Mouse (Mus musculus) frontal cortex, postnatal 25 days (tissue): ENCODE results near the gene Oasl2.
"Not testable (repeated sequence)": the region's sequence is repeated elsewhere in the genome, so short reads cannot be mapped to it uniquely, and the experiment has no call there.

Source experiments
- DNase-seq, 2 experiments: peaks; one replicate each; pipeline ENCODE4 v3.0.0; 2022; ENCODE audit warnings: low spot score in 2 of 2

The Oasl2 gene

DNA sequence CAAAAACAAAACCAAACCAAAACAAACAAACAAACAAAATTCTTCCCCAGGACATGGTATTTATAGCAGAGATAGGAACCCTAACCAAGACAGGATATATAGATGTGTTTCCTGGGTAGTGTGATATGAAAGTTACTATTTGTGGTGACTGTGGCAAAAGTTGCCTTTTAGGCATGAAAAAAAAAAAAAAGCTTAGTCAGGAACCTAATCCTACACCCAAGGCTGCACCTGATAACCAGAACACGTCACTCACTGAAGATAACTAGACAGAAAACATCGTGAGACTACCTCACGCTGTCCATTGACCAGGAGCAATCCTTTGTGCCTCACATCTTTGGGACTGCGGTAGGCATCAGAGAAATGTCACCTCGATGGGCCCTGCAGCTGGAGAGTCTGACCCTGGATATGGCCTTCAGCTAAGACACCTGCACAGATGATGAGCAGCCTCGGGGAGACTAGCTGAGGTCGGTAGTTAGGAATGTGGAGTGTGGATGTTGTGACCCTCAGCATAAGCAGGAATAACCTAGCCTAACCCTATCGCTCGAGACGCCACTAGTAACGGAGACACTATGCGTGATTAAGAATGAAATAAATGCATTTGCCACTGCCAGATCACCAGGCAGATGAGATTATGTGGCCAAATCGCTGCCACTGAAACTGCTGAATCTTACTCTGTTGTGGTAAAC lies at the start of gene Oasl2:
Gene Oasl2, plus strand, starts transcription at position 249 of the 686 bp plus-strand sequence.
- DNase-seq = no peak

DNA sequence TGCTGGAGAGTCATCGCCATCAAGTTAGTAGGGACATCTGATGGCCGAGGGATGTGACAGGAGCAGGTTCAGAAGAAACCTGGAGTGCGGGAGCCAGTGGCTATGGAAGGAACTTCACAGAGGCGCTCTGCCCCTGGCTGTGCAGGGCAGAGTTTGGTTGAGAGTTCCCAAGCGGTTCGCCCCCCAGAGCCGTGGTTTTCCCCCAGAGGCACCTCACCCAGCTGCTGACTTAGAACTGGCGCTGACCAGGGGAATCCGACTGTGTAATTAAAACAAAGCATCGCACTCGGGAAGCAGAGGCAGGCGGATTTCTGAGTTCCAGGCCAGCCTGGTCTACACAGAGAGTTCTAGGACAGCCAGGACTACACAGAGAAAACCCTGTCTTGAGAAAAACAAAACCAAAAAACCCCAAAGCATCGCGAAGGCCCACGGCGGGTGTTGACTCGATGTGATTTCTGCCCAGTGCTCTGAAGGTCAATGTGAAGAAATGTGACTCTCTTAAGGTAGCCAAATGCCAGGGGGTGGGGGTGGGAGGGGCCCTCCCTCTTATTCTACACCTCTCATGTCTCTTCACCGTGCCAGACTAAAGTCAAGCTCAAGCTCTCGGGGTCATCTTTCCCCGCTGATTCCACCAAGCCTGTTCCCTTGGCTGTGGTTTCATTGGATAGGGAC lies 45.0 kb upstream of the Oasl2 start:
- DNase-seq = no peak

DNA sequence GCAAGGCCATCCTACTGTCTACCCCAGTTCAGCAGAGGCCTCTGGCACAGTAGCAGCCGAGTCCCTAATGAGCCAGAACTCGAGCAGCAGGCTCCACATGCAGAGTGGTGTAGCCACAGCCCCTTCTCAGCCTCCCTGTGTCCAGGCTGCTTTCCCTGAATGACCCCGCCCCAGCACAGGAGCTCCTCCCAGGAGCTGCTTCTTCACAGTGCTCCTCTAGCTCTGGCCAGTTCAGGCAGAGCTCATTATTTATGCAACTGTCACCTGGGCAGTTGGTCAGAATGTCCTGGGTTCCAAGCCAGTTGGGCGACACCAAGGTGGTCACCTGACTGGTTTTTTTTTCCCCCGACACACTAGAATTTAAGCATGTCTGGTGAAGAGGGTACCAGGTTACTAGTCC lies 43.4 kb upstream of the Oasl2 start, which contains the start of gene 4930519G04Rik:
Gene 4930519G04Rik, plus strand, starts transcription at position 301 of the 400 bp plus-strand sequence.
- DNase-seq = not testable (repeated sequence)

DNA sequence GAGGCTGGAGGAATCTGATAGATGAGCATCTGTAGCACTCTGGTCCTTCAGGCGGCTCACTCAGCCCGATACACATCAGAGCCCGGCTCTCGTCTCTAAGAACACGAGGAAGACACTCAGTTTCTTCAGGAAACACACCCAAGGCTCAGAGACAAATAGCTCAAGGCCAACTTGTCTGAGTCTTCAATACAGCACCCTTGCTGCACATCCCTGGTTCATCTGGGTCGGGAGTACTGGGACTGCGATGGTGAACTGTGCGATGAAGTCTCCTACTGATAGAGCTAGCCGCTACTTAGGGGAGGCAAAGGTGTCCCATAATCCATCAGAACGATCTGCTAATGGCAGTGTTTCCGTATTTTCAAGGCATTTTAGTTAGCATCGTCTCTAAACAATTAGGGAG lies 38.2 kb upstream of the Oasl2 start, which contains the start of gene Gm9936:
Gene Gm9936, minus strand, starts transcription at position 101 of the 400 bp plus-strand sequence.
- no peak for DNase-seq

DNA sequence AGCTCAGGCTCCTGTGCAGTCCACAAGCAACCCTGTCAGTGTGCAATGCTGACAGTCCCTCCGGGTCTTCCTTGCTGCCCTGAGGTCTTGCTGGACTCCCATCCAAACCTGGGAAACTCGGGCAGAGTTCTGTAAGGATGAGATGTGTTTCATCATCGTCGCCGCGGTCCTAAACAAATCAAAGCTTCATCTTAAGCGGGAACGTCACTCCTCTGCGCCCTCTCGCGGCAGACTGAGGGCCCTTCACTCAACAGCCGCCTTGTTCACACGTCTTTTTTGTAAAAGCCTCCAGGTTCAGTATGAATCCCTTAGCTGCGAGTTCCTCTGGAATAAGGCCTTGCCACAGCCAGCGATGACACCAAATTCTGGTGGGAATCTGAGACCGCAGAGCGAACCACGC lies 37.5 kb upstream of the Oasl2 start:
- DNase-seq = peak; percentile 60 to 63

DNA sequence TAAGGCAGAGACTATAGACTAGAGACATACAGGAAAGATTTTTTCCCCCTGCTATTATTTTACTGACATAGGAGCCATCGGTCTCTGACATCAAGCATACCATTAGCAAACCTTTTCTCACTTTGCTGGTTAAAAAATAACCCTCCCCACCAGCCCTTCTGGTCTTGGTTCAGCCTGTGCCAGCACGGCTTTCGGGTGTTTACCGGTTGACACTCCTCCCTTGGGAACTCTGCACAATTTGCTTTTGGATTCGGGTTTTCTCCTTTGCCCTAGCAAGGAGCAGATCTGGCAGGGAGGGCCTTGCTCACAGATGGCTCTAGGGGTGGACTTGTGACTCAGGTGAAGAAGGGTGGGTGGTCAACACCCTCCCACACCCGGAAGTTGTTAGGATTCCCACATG lies 35.0 kb upstream of the Oasl2 start:
- DNase-seq = no peak

DNA sequence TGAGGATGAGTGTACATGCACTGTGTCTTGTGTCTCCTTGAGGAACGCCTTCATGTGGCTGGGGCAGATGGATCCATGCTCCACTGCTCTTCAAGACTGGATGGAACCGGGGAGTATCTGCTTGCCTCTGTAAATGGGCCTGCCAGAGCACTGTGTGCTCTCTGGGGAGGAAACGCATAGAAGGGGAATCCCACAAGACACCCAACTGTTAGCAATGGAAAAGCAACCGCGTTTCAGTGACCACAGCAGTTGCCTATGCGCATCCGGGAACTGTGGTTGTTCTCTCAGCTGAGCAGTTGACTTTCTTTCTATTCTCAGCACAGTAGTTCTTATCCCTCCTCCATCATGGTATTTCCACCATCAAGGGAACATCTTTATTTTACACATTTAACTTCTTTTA lies 31.9 kb upstream of the Oasl2 start:
- DNase-seq = no peak

DNA sequence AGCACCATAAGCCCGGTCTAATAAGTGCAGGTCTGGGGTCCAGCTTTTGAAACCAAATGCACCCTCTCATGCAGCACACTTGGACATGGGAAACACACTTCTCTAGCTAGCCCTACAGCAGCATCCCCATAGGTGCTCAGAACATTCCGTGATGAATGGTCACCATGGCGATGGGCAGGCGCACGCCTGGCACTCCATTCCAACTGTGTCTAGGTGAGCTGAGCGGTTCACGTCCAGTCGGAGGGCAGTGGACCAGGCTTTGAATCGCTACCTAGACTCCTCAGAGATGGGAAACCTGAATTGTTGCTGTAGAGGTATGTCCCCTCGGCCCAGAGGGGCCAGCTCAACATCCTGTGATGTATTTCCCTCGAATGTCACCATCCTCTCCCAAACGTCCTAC lies 31.5 kb upstream of the Oasl2 start:
- no peak for DNase-seq

DNA sequence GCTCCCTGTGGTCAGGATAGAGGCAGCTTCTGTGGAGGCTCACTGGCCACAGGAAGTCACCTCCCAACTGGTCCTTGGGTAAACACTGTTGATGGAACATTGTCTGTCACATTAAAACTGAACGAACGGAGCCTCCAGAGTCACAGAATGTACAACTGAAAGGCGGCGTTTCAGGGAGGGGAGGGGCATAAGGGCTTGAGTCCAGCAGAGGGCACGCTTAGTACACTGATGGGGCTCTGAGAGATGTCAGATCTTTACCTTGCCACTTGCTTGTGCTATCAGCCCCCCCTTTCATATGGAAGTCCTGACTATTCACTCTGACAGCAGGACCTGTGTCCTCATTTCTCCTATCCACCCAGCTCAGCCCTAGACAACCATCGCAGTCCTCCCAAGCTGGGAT lies 20.9 kb upstream of the Oasl2 start:
- no peak for DNase-seq

DNA sequence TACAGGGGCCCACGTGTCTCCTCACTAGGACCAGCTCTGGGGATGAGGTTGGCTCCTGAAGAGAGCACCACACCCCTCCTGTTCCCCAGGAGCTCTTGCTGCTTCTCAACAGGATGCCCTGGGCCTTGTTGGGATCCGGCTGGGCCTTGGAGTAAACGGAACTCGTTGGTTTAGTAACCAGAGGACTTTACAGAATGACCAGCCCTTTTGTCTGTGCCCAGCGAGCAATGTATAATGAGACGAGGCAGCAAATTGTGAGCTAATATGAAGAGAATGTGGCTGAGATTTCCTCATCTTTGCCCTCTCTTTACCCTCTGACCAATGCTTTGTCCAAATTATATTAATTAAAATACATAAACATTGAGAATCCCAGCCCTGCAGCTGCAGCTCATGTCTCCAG lies 20.4 kb upstream of the Oasl2 start:
- no peak for DNase-seq

DNA sequence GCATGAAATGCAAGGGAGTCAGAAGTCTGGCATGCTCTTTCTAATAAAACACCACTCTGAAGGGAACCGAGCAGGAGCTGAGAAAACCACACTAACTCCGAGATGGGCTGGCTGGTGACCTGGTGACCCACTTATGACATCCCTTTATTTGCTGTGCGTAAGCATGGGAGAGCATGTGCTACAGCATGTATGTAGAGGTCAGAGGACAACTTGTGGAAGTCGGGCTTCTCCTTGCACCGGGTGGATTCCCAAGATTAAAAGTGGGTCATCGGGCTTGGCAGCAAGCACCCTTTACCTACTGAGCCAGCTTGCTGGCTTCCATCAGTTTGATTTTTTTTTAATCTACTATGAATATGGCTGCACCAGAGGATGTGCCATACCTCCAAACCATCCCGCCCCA lies 19.2 kb upstream of the Oasl2 start:
- DNase-seq = no peak

DNA sequence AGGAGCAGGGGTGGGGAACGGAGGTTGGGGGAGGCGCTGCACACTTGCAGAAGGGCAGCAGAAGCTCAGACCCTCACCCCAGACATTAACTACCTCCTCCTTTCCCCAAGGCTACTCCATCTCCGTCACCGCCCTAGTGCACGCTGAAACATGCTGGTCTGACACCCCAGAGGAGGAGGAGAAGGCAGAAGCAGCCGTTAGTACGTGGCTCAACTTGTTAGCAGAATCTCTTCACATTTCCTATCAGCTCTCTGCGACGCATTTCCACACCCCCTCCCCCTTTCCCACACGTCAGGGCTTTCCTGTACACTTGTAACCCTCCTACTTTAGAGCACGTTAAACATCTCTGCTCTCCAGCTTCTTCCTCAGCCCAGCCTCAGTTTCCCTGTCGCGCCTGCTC lies 17.3 kb upstream of the Oasl2 start:
- DNase-seq = no peak

DNA sequence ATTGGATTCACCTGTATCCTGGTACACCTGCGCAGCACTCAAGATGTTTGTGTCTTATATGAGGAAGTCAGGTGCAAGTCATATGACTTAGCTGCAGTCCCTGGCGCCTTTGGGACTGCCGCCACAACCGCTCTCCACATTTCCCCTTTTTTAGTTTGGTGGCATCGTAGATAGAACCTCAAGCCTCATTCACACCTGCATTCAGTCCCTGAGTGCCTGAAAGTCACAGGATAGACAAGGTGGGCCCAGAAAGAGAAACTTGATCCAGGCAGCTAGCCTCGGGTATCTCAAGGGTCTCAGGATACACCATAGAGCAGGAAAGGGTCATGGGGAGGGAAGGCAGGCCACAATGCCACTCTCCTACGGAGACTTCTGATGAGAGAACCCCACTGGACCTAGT lies 14.4 kb upstream of the Oasl2 start:
- DNase-seq = not testable (repeated sequence)

DNA sequence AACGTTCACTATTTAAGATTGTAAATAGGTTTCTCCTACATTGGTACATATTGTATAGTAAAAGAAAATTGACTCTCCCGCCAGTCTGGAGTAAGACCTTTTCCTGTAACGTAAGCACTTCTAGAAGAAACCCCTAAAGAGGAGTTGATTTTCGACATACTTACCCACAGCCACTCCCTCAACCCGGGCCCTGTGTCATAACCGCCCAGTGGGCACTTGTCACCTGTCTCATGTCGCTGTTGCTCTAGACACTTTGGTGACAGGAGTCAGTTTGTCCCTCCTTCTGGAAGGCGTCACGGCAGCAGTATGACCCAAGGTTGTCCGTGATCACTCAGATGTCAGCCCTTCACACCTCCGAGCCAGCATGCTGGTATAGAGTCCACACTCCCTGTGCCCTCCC lies 13.7 kb upstream of the Oasl2 start:
- DNase-seq = no peak

DNA sequence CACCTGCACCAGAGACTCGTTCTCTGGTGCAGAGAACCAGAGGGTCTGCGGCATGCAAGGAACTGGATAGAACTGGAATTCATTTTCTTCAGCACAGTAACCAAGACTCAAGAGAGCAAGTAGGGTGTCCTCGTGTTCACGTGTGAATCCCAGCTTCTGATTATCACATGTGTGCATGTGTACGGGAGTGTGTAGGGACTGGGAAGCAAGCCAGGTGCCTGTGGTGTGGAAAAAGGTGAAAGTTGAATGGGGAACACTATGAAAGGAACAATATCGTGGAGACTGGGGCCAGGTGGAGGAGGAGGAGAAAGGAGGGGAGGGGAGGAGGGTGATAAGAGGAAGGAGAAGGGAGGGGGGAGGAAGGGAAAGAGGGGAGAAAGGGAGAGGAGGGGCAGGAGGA lies 9.9 kb upstream of the Oasl2 start:
- DNase-seq = no peak

DNA sequence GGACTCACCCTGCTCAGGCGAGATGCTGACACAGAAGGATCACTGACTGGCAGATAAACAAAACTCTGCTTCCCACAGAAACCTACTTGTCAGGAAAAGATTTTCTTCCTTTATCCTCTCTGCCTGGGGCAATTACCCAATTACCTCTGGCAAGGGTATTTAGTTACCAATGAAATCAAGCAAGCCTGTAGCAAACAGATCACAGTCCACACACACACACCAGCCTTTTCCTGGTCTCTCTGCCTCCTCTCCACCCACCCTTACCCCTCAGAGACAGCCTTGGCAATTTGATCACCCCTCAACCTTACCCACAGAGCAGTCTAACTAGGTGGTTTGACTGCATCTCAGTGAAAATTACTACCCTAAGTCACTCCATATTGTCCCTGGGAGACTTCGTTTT lies 7.7 kb upstream of the Oasl2 start:
- DNase-seq = no peak

DNA sequence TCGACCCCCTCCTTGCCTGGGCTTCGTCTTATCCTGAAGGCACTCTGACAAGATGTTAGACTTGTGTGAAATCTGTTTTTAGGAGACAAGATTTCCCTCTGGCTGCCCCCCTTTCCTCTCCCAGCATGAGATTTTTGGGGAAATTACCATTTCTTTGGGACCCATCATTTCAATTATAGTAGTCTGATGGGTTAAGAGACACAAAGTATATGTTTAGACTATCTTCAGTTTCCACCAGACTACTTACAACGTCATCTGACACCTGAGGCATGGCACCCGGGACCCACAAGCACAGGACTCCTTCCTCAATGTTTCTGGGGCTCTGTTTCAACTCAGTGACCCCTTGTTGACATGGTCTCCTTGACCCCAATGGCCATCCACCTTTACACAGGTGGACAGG lies 1.2 kb upstream of the Oasl2 start:
- no peak for DNase-seq

DNA sequence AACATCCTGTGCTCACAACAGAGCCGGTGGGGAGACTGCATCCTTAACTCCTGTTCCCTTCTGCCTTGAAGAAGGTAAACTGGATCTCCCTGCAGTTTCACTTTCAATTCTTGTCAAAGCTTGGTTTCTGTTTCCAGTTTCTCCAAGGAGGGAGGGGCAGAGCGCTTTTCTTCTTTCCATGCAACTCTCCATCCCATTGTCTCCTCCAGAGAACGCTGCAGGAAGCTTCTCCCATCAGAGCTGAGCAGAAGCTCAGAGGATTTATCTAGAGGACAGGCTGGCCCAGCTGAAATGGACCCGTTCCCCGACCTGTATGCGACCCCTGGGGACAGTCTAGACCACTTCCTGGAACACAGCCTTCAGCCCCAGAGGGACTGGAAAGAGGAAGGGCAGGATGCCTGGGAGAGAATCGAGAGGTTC lies 648 bp downstream of the Oasl2 start:
- DNase-seq = no peak

DNA sequence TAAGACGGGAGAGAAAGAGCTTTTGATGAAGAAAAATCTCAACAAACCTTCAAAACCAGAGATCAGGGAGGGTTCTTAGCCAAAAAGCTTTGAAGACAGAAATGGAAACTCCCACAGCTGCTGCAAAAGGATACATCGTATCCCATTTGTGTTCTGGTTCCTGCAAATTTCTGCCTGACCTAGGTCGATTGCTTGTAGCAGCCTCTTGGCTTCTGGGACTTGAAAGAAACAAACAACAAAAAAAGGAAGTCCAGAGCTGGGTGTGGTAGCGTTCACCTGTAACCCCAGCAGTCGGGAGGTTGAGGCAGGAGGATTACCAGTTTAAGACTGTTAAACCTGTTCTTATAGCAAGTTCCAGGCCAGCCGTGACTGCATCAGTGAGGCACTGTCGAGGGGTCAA lies 2.1 kb downstream of the Oasl2 start:
- no peak for DNase-seq

DNA sequence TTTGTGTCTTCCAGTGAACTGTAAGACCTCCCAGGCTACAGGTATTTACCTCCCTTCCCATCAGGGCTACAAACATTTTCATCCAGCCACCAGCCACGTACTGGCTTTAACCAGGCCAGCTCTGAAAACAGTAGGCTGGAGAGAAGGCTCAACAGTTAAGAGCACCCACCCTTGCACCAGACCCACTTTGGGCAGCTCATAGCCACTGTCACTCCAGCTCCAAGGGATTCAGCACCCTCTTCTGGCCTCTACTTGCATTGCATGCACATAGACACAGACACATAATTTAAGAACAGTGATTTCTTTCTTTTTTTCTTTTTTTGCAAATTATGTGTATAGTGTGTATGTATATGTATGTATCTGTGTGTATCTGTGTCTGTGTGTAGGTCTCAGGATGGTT lies 5.7 kb downstream of the Oasl2 start:
- DNase-seq = no peak

DNA sequence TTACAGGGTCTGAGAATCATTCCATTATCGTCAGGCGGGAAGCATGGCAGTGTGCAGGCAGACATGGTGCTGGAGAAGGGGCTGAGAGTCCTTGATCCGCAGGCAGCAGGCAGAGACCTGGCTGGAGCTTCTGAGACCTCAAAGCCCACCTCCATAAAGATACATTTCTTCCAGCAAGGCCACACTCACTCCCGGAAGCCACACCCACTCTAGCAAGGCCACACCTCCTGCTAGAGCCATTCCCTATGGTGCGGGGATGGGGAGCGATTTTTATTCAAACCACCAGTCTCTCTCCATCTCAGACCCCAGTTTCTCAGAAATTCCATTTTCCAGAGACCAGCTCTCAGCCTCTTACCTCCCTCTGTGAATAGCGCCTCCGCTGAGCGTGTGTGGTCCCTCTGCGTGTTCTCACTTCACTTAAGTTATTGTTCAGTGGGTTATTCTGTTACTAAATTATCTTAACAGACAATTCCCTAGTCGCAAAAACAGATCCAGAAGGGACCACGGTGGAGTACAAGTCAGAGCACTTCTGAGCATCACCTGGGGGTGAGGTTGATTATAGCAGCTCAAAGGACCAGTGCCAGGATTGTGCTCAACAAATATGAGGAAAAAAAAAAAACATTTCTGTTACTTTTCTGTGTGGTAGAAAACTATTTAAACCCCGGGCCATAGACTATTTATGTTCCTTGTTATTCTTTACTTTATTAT lies 12.0 kb downstream of the Oasl2 start:
- DNase-seq = no peak

DNA sequence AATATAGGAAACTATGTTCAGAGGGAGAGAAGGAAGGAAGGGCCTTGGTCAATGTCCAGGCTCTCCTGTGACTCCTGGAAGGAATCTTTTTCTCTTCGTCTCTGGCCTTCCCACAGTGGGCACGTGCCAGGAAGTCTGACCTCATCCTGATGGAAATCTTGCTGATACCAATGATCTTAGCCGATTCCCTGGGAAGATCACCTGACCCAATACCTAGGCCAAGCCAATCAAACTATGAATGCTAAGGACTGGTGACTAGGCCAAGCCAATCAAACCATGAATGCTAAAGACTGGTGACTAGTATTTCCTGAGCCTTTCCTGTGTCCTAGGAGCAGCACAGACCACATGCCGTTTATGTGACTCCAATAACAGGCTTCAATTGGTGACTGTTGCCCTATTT lies 16.9 kb downstream of the Oasl2 start:
- no peak for DNase-seq

DNA sequence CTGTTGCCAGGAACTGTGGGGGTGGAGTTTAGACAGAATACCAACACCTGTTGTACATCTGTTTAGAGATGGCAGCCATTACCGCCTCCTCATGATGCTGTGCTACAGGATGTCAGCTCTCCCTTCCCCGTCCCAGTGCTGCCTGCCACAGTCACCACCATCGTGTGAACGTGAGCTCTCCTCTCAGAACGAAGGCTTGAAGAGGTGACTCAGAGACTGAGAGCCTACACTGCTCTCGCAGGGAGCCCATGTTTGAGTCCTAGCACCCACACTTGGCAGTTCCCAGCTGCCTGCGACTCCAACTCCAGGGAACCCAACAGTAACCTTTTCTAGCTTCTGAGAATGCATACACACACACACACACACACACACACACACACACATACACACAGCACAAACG lies 18.1 kb downstream of the Oasl2 start:
- no peak for DNase-seq
